Mouse (Mus musculus) olfactory bulb, adult 2 months (tissue): ENCODE measurements at regions not wholly inside any gene's neighbourhood (a gene's known extent, or its start where the extent isn't known, plus 50 kb on each side); places are given as distances from the start of the nearest gene placed in this dataset.

Experiments used
- H3K27ac ChIP-seq: fragments of 200-500 bp; 2 replicates; pipeline ENCODE4 v1.5.1; 2012; ENCODE audit warnings: low read depth, low read length; ENCODE audit not compliant: insufficient read depth
- H3K4me1 ChIP-seq: fragments of 200-500 bp; 2 replicates; pipeline ENCODE4 v1.6.1; 2012; ENCODE audit warnings: low read length; ENCODE audit not compliant: control insufficient read depth, insufficient read depth
- H3K4me3 ChIP-seq: fragments of 200-500 bp; 2 replicates; pipeline ENCODE4 v1.5.1; 2012; ENCODE audit warnings: mild to moderate bottlenecking, low read depth, low read length, moderate library complexity; ENCODE audit not compliant: insufficient read depth
- CTCF ChIP-seq: fragments of 200-500 bp; IDR thresholded peaks from 2 replicates; pipeline ENCODE4 v1.5.1; 2012; ENCODE audit warnings: low read depth, mild to moderate bottlenecking, low read length, moderate library complexity; ENCODE audit not compliant: insufficient read depth
- POLR2A ChIP-seq: fragments of 200-500 bp; IDR thresholded peaks from 2 replicates; pipeline ENCODE4 v1.6.1; 2012; ENCODE audit warnings: mild to moderate bottlenecking, low read depth, low read length, moderate library complexity; ENCODE audit not compliant: insufficient read depth
- WGBS: fragments of 180-500 bp; shearing (Covaris S2); methylation state at CpG from one replicate; pipeline ENCODE4 v1.1.7; 2018; 5-methylcytosine and 5-hydroxymethylcytosine counted together

DNA sequence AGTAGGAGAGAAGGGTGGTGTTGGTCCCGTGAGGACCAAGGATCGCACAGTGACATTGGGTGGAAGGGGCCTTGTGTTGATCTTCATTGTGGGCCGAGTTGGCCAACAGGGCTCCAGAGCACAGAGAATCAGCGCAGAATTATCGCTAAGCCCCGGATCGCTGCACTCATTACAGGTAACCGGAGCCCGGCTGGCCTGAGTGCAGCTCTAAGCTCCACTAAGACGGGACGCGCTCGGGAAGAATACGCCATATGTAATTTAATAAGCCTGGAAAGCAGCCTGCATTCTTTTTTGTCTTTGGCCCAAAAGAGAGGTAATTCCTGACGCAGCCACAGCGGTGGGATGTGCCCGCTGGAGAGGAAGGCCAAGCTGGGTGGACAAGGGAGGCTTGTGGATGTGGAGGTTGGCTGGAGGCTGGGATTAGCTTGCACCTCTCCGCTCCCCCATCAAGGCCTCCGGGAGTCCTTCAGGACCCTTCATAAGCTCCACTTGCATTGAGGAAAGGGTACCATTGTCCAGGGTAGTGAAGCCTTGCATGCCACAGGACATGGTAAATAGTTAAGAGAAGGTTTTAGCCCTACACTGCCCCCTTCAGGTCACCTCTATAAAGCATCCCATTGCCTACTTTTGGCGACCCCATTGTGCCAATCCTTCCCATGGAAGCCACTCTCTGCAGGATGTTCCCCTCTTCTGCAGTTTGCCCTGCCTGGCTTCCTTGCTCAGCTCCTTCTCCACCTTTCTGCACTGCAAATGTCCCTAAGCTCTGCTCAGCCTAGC, 73.1 kb upstream of the Gsc start:
- H3K27ac ChIP-seq, result no peak overlapping the region
- WGBS, result 88% methylated on average over 20 of the region's 20 CpGs
- no peak overlapping the region for H3K4me3 ChIP-seq
- H3K4me1 ChIP-seq, result no peaks in the 10 kb centered on the region
- no peak; the same call in 1 of the 2 replicates for TF ChIP-seq CTCF
- TF ChIP-seq POLR2A, result no peak

- TF ChIP-seq POLR2A (no peak), CTCF (no peak)
- H3K27ac ChIP-seq, result no peak overlapping the region
- no peak overlapping the region for H3K4me3 ChIP-seq
- WGBS, result 94% methylated on average over 7 of the region's 7 CpGs
- no peaks in the 10 kb centered on the region for H3K4me1 ChIP-seq
Measured at GRCm38 (mm10) chr12:104539911-104540310, 66.8 kb upstream of the Gsc start.

DNA sequence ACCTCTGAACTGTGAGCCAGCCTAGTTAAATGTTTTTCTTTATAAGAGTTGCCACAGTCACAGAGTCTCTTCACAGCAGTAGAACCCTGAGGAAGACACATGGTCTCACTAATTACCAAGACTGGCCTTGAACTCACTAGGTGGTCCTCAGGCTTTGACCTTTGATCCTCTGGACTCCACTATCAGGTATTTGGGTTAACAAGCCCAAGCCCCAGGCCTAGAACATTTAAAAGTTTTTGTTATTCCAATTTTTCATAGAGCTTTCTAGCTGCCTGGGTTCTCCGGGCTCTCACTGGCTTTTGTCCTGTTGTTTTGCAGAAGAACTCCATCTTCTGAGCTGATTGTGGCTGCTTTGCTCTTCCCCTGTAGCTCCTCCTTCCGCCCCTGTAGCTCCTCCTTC, 65.3 kb upstream of the Gsc start:
- TF ChIP-seq CTCF (no peak), POLR2A (no peak)
- Histone ChIP-seq H3K4me1 (no peaks in the 10 kb centered on the region), H3K4me3 (no peak overlapping the region), H3K27ac (no peak overlapping the region)
- WGBS, result 93% methylated on average over 2 of the region's 2 CpGs

GRCm38 (mm10) chr12:104531512-104532447, 58.6 kb upstream of the Gsc start:
- Histone ChIP-seq H3K27ac (no peak overlapping the region), H3K4me1 (no peaks in the 10 kb centered on the region), H3K4me3 (no peak overlapping the region)
- TF ChIP-seq CTCF (no peak), POLR2A (no peak)
- WGBS, result 34% methylated on average over 29 of the region's 29 CpGs

DNA sequence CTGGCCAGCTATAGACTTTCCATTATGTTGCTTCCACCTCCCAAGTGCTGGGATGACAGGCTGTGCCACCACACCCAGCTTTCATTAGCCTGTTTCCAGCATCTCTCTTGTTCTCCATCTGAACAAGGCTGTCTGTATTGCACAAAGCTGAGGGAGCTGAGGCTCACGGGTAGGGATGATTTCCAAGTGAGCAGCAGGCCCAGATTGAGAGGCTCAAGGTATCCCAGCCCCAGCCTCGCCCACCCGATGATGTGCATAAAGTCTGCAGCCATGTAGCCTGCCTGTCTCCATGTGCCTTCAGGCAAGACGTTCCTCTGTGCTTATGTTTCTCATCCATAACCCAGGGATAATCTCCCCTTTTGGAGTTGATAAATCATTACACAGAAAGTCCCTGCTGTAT, 57.5 kb upstream of the Gsc start:
- Histone ChIP-seq H3K4me3 (no peak overlapping the region), H3K27ac (no peak overlapping the region), H3K4me1 (no peaks in the 10 kb centered on the region)
- 79% methylated on average over 4 of the region's 4 CpGs for WGBS
- no peak for TF ChIP-seq CTCF
- no peak for TF ChIP-seq POLR2A
